Mouse (Mus musculus): ENCODE data around the gene Tmigd3. TPM values are rescaled to one million over a fixed set of nuclear protein-coding genes. Genes with fewer than 3 reads are reported as not detected.
A peak's percentile ranks its signal among the peaks of the same experiment; 100 is the strongest.

Tmigd3 gene
- polyA plus RNA-seq, 2 experiments, result 0.09 to 0.11 TPM

DNA sequence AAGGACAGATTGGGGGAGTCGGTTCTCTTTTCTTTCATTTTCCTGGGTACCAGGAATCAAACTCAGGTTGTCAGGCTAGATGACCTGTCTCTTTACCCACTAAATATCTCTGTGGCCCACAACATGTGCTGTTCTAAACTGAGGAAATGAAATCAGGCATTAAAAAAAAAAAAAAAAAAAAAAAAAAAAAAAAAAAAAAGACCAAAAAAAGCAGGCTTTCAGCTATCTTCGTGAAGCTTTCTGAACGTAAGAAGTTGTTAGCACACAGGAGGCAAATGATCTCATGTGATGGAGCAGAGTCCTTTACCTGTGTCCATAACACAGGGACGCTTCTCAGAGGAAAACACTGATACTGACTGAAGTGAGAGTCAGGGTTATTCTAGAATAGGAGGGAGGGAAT lies 65.4 kb downstream of the Tmigd3 start:
- no peak for ATAC-seq (ENCODE audit: insufficient read depth)
- 69% methylated on average over 4 of the region's 4 CpGs for WGBS (ENCODE audit: insufficient replicate concordance)
- H3K9ac ChIP-seq (replicated peaks), result no peak overlapping the region
- H3K27ac ChIP-seq, result no peak overlapping the region
- no peak for DNase-seq (ENCODE audit: low read depth in 3 of 3, low spot score in 3 of 3)
- no peaks in the 10 kb centered on the region for H3K9me3 ChIP-seq (ENCODE audit: control insufficient read depth, low read length)
- no peaks in the 10 kb centered on the region for H3K27me3 ChIP-seq (ENCODE audit: control insufficient read depth, insufficient read depth, low read length)
- TF ChIP-seq CTCF (IDR thresholded peaks at IDR 0.05; ENCODE audit: low read depth), result no peak
- TF ChIP-seq EP300 (IDR thresholded peaks at IDR 0.05; ENCODE audit: low read depth), result no peak
- H3K4me2 ChIP-seq (ENCODE audit: low read depth), result no peak overlapping the region
- no peak overlapping the region for H3K4me3 ChIP-seq (ENCODE audit: insufficient read depth in 1 of 2, low read depth in 2 of 2, low read length in 2 of 2)
- H3K4me1 ChIP-seq (replicated peaks; ENCODE audit: control insufficient read depth in 2 of 2, insufficient read depth in 2 of 2, low read length in 1 of 2), result peaks cover 0 to 7% of the 10 kb centered on the region in 2 experiments; a peak in 2 of 4 replicates
- H3K36me3 ChIP-seq (replicated peaks; ENCODE audit: control insufficient read depth, insufficient read depth, low read depth), result peaks cover 5% of the 10 kb centered on the region

DNA sequence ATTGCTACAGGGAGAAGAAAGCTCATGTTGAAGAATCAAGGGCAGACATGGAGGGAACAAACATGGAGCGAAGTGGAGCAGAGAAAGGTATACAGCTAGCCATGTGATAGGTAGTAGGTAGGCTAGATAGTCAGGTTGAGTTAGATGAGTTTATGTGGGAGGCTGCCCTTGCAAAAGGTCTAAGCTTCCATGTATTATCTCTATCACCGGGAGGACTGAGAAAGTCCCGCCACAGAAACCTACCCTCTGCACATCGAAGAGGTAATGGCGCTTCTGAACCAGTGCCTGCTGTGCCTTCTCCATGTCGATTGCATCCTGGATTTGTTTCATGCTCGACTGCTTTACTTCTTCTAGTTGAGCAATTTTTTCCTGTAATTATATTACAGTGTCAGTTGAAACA lies 80.6 kb downstream of the Tmigd3 start:
- ATAC-seq (ENCODE audit: insufficient read depth), result no peak
- WGBS (ENCODE audit: insufficient replicate concordance), result 82% methylated on average over 7 of the region's 7 CpGs
- no peak for DNase-seq (ENCODE audit: low read depth in 3 of 3, low spot score in 3 of 3)
- Histone ChIP-seq H3K4me2 (ENCODE audit: low read depth) (no peak overlapping the region), H3K4me1 (replicated peaks; ENCODE audit: control insufficient read depth in 2 of 2, insufficient read depth in 2 of 2, low read length in 1 of 2) (no peaks in the 10 kb centered on the region; a peak in 1 of 4 replicates), H3K27me3 (ENCODE audit: control insufficient read depth, insufficient read depth, low read length) (no peaks in the 10 kb centered on the region), H3K9ac (replicated peaks) (no peak overlapping the region), H3K4me3 (ENCODE audit: insufficient read depth in 1 of 2, low read depth in 2 of 2, low read length in 2 of 2) (no peak overlapping the region), H3K27ac (no peak overlapping the region), H3K9me3 (ENCODE audit: control insufficient read depth, low read length) (no peaks in the 10 kb centered on the region), H3K36me3 (replicated peaks; ENCODE audit: control insufficient read depth, insufficient read depth, low read depth) (peaks cover 62% of the 10 kb centered on the region)
- no peak for TF ChIP-seq EP300 (IDR thresholded peaks at IDR 0.05; ENCODE audit: low read depth)
- TF ChIP-seq CTCF (IDR thresholded peaks at IDR 0.05; ENCODE audit: low read depth), result no peak

DNA sequence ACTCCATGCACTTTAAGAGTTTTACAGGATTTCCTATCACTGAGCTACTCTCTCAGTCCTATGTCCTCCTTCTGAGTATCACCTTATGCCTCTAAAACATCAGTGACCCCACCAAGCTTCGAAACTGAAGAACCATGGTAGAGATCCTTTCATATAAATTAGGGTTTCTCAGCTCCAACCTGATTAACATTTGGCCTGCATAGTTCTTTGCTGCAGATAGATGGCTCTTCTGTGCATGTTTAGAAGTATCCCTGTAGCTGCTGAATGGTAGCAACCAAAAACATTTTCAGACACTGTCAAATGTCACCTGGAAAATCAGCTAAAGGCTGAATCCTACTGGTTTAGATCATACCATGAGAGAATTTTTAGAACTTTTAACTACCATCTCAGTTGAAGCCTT lies 86.5 kb downstream of the Tmigd3 start:
- 80% methylated on average over 1 of the region's 1 CpGs for WGBS (ENCODE audit: insufficient replicate concordance)
- Histone ChIP-seq H3K27ac (no peak overlapping the region), H3K4me1 (replicated peaks; ENCODE audit: control insufficient read depth in 2 of 2, insufficient read depth in 2 of 2, low read length in 1 of 2) (peaks cover 13% of the 10 kb centered on the region in 2 experiments), H3K9me3 (ENCODE audit: control insufficient read depth, low read length) (no peaks in the 10 kb centered on the region), H3K27me3 (ENCODE audit: control insufficient read depth, insufficient read depth, low read length) (no peaks in the 10 kb centered on the region), H3K4me2 (ENCODE audit: low read depth) (peak overlapping the region; percentile 98), H3K4me3 (ENCODE audit: insufficient read depth in 1 of 2, low read depth in 2 of 2, low read length in 2 of 2) (peak overlapping the region in 1 of 2 experiments; percentile 83; a peak in 2 of 4 replicates), H3K36me3 (replicated peaks; ENCODE audit: control insufficient read depth, insufficient read depth, low read depth) (peaks cover 35% of the 10 kb centered on the region), H3K9ac (replicated peaks) (peak overlapping the region; percentile 87)
- ATAC-seq (ENCODE audit: insufficient read depth) (no peak), DNase-seq (ENCODE audit: low read depth in 3 of 3, low spot score in 3 of 3) (no peak)
- TF ChIP-seq CTCF (IDR thresholded peaks at IDR 0.05; ENCODE audit: low read depth), result no peak
- no peak for TF ChIP-seq EP300 (IDR thresholded peaks at IDR 0.05; ENCODE audit: low read depth)

DNA sequence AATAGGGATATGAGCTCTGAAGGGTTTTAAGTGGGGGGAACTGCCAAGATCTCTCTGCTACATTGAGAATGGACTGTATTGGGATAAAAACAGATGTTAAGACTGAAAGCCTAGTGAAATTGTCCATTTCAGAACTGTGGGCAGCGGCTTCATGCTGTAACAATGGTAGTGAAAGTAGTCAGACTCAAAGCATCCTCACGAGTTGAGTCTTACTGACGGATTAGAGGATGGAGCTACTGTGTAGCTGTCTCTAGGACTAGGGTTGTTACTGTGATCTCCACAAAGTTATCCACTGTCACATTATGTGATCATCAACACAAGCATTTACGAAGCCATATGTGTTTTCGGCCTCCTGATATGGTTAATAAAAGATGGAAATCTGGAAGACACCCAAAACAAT lies 87.5 kb downstream of the Tmigd3 start:
- no peak for DNase-seq (ENCODE audit: low read depth in 3 of 3, low spot score in 3 of 3)
- no peaks in the 10 kb centered on the region for H3K27me3 ChIP-seq (ENCODE audit: control insufficient read depth, insufficient read depth, low read length)
- 35% methylated on average over 5 of the region's 5 CpGs for WGBS (ENCODE audit: insufficient replicate concordance)
- H3K9ac ChIP-seq (replicated peaks), result peak overlapping the region; percentile 87
- ATAC-seq (ENCODE audit: insufficient read depth), result no peak
- TF ChIP-seq CTCF (IDR thresholded peaks at IDR 0.05; ENCODE audit: low read depth) (no peak), EP300 (IDR thresholded peaks at IDR 0.05; ENCODE audit: low read depth) (no peak)
- H3K36me3 ChIP-seq (replicated peaks; ENCODE audit: control insufficient read depth, insufficient read depth, low read depth), result peaks cover 35% of the 10 kb centered on the region
- peak overlapping the region; percentile 46 for H3K27ac ChIP-seq
- H3K4me1 ChIP-seq (replicated peaks; ENCODE audit: control insufficient read depth in 2 of 2, insufficient read depth in 2 of 2, low read length in 1 of 2), result peaks cover 13% of the 10 kb centered on the region in 2 experiments
- peak overlapping the region; percentile 98 for H3K4me2 ChIP-seq (ENCODE audit: low read depth)
- peak overlapping the region; percentile 83 to 92 for H3K4me3 ChIP-seq (ENCODE audit: insufficient read depth in 1 of 2, low read depth in 2 of 2, low read length in 2 of 2)
- H3K9me3 ChIP-seq (ENCODE audit: control insufficient read depth, low read length), result no peaks in the 10 kb centered on the region

DNA sequence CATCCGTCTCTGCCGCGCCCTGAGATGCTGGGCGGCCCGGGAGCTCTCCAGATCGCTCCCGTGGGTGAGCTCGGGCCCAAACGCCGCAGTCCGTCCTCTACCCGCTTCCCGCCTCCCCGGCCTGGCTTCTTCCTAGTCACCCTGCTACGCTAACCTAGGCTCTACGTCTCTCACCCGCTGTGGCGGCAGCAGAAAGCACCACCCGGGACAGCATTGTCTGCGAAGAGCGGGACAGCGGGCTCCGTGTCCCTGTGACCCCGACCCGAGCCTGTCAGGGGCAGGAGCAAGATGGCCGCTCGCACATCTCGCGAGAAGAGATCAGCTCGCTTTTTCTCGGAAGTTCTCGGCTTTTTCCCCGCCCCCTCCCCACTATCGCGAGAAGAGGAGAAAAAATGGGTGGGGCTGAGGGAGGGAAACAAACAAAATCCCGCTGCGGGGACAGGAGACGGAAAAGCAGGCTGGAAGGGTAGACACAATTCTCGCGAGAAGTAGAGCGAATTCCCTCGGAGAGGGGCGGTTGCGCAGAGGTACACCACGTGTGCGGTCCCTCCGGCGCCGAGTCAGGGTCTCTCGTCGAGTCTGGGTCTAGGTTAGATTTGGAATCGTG lies 88.4 kb downstream of the Tmigd3 start, which contains the start of gene Wdr77:
Wdr77 (plus strand) TSS at position 396 of the 607 bp plus-strand sequence.
- peak within 1 kb of the TSS; percentile 93 for H3K9ac ChIP-seq (replicated peaks)
- peaks cover 13% of the 10 kb centered on the region in 2 experiments for H3K4me1 ChIP-seq (replicated peaks; ENCODE audit: control insufficient read depth in 2 of 2, insufficient read depth in 2 of 2, low read length in 1 of 2)
- ATAC-seq (ENCODE audit: insufficient read depth) (peak; percentile 95), DNase-seq (ENCODE audit: low read depth in 3 of 3, low spot score in 3 of 3) (peak; percentile 99 to 100 (median 100))
- H3K9me3 ChIP-seq (ENCODE audit: control insufficient read depth, low read length), result no peaks in the 10 kb centered on the region
- H3K27ac ChIP-seq, result peak within 1 kb of the TSS; percentile 46
- H3K4me3 ChIP-seq (ENCODE audit: insufficient read depth in 1 of 2, low read depth in 2 of 2, low read length in 2 of 2), result peak within 1 kb of the TSS; percentile 83 to 92
- peak within 1 kb of the TSS; percentile 98 for H3K4me2 ChIP-seq (ENCODE audit: low read depth)
- TF ChIP-seq EP300 (IDR thresholded peaks at IDR 0.05; ENCODE audit: low read depth) (peak; percentile 97), CTCF (IDR thresholded peaks at IDR 0.05; ENCODE audit: low read depth) (no peak)
- under 1% methylated on average over 52 of the region's 52 CpGs for WGBS (ENCODE audit: insufficient replicate concordance)
- no peaks in the 10 kb centered on the region for H3K27me3 ChIP-seq (ENCODE audit: control insufficient read depth, insufficient read depth, low read length)
- H3K36me3 ChIP-seq (replicated peaks; ENCODE audit: control insufficient read depth, insufficient read depth, low read depth), result peaks cover 32% of the 10 kb centered on the region

Data from liver, embryonic 14.5 days (tissue).